ENCODE assay signal across 10 mouse cellular contexts in genomic region chr3:149326664-149327063, GRCm38 (mm10).
DNase-seq lines count a peak whose midpoint lies in the region; ATAC-seq lines count a peak whose summit lies in the region.
"Had no signal": no experiment of that assay in that cellular context is flagged by ENCODE, and none has a peak within 500 bp of the region (broad histone marks: within the 10 kb centered on the region; RNA-seq: fewer than 3 reads in every experiment).

No protein-coding gene starts in this region.

- no peak overlapping the region for H3K4me2 ChIP-seq in embryonic facial prominence, embryonic 14.5 days (ENCODE audit: low read depth, low read length)
- H3K4me2 ChIP-seq: neural tube, embryonic 13.5 days had no signal

- H3K9me3 ChIP-seq in embryonic facial prominence, embryonic 14.5 days (ENCODE audit: control insufficient read depth, low read length) = no peaks in the 10 kb centered on the region
- no peaks in the 10 kb centered on the region for H3K9me3 ChIP-seq in embryonic facial prominence, embryonic 10.5 days
- H3K9me3 ChIP-seq: neural tube, embryonic 13.5 days had no signal

- WGBS in embryonic facial prominence, embryonic 14.5 days = 57% methylated on average over 5 of the region's 5 CpGs
- WGBS in embryonic facial prominence, embryonic 10.5 days = 61% methylated on average over 5 of the region's 5 CpGs

- H3K27me3 ChIP-seq in embryonic facial prominence, embryonic 14.5 days (replicated peaks; ENCODE audit: control insufficient read depth, insufficient read depth, low read length) = no peaks in the 10 kb centered on the region
- no peaks in the 10 kb centered on the region for H3K27me3 ChIP-seq in embryonic facial prominence, embryonic 10.5 days (replicated peaks; ENCODE audit: low read depth, poor library complexity, severe bottlenecking)
- H3K27me3 ChIP-seq: neural tube, embryonic 13.5 days had no signal

- no peak overlapping the region for H3K9ac ChIP-seq in embryonic facial prominence, embryonic 14.5 days (ENCODE audit: low read depth, low read length)
- H3K9ac ChIP-seq: neural tube, embryonic 13.5 days had no signal

- no peak for ATAC-seq in embryonic facial prominence, embryonic 14.5 days (ENCODE audit: low read depth)
- ATAC-seq in megakaryocyte-erythroid progenitor cell, adult 5-6 weeks (replicated peaks; ENCODE audit: low FRiP score, low TSS enrichment, poor library complexity, severe bottlenecking) = 0 out of 2 replicates have a peak, but pooled peaks have one; percentile 32
- ATAC-seq: forebrain, embryonic 14.5 days had no signal

- no peak overlapping the region for H3K27ac ChIP-seq in embryonic facial prominence, embryonic 14.5 days (replicated peaks; ENCODE audit: low read depth, low read length)
- no peak overlapping the region; the same call in 1 of the 2 replicates for H3K27ac ChIP-seq in embryonic facial prominence, embryonic 10.5 days (replicated peaks)
- H3K27ac ChIP-seq: neural tube, embryonic 13.5 days had no signal

- no peaks in the 10 kb centered on the region for H3K4me1 ChIP-seq in embryonic facial prominence, embryonic 14.5 days (ENCODE audit: control insufficient read depth, insufficient read depth, low read length)
- peaks cover 13% of the 10 kb centered on the region for H3K4me1 ChIP-seq in embryonic facial prominence, embryonic 10.5 days

- no peak overlapping the region for H3K4me3 ChIP-seq in embryonic facial prominence, embryonic 14.5 days (ENCODE audit: low read depth, low read length)
- no peak overlapping the region for H3K4me3 ChIP-seq in embryonic facial prominence, embryonic 10.5 days
- H3K4me3 ChIP-seq: neural tube, embryonic 13.5 days had no signal

- peak; percentile 47 for DNase-seq in embryonic facial prominence, embryonic 14.5 days (ENCODE audit: low spot score)
- no peak for DNase-seq in embryonic facial prominence, embryonic 10.5 days (ENCODE audit: low spot score)
- DNase-seq in T-cell, adult 2 months (ENCODE audit: low spot score) = peak; percentile 66
- peak; percentile 71 for DNase-seq in kidney, adult 9 months
- DNase-seq in layer of hippocampus, postnatal 14 days (ENCODE audit: low spot score in 2 of 2) = no peak
- no peak for DNase-seq in urinary bladder, postnatal 36 days (ENCODE audit: low spot score in 2 of 2)
- no peak for DNase-seq in embryo, embryonic 10 days (ENCODE audit: low spot score)

- H3K36me3 ChIP-seq in embryonic facial prominence, embryonic 14.5 days (ENCODE audit: control insufficient read depth, insufficient read depth, low read length) = no peaks in the 10 kb centered on the region
- H3K36me3 ChIP-seq in embryonic facial prominence, embryonic 10.5 days (replicated peaks) = no peaks in the 10 kb centered on the region
- H3K36me3 ChIP-seq: neural tube, embryonic 13.5 days had no signal

Comparison
In these comparisons a context has a peak if more than half of its experiments do, and no peak if none do; other contexts are left out.
1. DNase-seq: peak in embryonic facial prominence, embryonic 14.5 days (single experiment), T-cell, adult 2 months (single experiment) and kidney, adult 9 months (single experiment); none in embryonic facial prominence, embryonic 10.5 days (single experiment), layer of hippocampus, postnatal 14 days (0 of 2), urinary bladder, postnatal 36 days (0 of 2) and embryo, embryonic 10 days (single experiment).